Mouse (Mus musculus): ENCODE data around the gene Itga3.

Itga3 gene

DNA sequence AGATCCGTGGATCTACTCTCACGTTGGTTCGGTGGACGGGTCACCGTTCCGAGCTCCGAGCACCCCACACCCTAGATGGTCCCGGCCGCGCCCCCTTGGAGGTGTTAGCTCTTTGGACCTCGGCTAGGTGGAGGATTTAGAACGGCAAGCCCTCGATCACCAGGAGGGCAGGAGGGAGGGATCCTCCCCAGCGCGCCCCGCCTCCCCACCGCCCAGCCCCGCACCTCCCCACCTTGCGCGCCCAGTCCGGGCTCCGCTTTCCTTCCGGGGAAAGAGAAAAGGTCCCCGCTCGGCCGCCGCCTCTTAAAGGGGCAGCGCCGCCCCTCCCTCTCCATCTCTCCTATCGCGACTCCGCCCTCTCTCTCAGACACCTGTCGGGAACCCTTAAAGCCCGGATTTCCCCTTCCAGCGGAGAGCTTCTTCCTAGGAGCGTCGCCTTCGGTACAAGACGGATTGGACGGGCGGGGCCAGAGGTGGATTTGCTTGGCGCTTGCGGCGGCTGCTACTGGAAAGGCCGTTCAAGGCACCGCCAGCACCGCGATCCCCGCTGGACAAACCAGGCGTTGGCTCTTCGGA is at the start of gene Itga3:
Itga3 (minus strand) TSS at position 266 of the 576 bp plus-strand sequence.
- peak; percentile 93 to 94 for DNase-seq

- no peak for DNase-seq
Measured at GRCm38 (mm10) chr11:95125366-95125948, 48.9 kb upstream of the Itga3 start.

DNA sequence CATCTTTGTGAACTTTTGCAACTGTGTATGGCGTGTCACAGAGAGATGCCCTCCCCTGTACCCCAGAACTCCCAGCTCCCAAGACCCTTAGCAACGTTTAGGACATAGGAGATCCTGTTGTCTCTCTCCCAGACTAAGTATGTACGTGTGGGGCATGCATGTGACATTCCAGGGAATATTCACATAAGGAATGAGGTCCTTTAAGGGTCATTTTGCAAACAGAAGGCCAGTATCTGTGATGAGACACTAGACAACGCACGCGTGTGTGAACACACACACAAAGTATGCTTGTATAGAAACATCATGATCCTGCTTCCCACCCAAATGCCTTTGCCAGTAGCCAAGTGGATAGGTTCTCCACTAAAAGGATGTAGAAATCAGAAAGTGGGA is 45.5 kb upstream of the Itga3 start:
- no peak for DNase-seq

DNA sequence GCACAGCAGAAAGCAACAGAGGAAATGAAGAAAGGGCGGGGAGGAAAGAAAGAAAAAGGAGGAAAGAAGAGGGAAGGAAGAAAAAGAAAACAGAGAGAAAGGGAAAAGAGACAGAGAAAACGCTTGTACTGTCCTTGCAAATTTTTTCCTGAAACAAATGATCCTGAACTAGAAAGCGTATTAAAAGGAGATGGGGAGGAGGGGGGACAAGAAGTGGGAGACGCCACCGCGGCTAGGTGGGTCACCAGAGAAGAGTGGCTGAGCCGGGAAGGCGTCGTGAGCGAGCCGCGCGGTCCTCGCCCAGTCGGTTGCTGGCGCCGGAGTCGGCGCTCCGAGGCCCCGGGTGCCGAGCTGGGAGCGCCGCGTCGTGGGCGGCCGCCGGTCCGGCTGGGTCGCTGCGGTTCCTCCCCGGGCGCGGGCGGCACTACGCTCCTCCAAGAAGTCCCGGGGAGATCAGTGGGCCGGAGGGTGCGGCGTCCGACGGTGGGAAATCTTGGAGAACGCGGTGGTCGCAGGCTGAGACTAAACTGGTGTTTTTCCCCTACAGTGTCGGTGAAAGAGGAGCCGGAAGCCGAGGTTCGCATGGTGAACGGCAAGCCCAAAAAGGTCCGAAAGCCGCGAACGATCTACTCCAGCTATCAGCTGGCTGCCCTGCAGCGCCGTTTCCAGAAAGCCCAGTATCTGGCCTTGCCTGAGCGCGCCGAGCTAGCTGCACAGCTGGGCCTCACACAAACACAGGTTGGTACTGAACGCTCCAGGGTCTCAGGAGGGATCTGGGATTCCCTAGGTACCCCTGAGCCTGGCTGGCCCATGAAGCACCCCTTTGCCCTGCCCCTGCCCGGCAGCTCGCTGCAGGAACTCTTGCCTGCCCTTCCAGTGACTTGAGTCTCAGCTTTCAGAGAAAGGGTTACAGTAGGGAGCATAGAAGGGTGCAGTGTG is 44.8 kb upstream of the Itga3 start:
- DNase-seq, result no peak

DNA sequence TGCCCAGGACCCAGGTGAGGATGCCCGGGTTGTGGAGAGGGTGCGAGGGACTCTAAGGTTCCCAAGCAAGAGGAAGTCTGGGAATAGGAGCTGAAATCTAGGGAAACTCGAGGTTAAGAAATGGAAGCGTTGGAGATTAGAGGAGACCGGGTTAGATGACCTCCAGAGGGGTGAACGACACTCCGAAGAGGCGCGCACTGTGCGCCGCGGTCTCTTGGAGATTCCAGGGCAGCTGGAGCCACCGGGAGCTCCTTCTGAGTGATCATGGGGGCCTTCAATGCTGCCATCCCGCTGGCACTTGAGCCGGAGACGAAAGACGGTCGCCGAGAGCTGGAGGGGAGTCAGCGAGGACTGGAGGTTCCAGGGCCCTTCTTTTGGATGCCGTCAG is 44.0 kb upstream of the Itga3 start:
- no peak for DNase-seq

- no peak for DNase-seq
Measured at GRCm38 (mm10) chr11:95119990-95120632, 43.5 kb upstream of the Itga3 start, which contains the start of gene Dlx3. Dlx3 (plus strand) TSS chr11:95120119.

DNA sequence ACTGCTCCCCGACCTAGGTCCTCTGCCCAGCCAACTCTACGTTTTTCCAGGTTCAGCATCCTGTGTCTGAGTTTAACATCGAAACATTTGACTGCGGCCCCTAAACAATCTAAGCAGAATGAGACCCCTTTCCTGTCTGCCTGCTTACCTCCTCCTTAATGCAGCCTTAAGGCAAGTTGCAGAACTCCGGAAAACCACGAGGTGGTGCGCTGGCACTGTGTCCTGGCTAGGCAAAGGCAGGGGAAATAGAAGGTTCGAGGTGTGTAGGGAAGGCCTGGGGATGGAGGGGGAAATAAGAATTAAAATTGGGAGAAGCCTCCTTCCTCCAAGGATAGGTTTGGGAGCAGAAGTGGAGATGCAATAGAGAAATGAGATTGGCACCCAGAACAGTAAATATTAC is 41.9 kb upstream of the Itga3 start:
- DNase-seq, result peak; percentile 63 to 66

GRCm38 (mm10) chr11:95117030-95117429 is 40.4 kb upstream of the Itga3 start:
- DNase-seq, result peak; percentile 47 to 60

DNA sequence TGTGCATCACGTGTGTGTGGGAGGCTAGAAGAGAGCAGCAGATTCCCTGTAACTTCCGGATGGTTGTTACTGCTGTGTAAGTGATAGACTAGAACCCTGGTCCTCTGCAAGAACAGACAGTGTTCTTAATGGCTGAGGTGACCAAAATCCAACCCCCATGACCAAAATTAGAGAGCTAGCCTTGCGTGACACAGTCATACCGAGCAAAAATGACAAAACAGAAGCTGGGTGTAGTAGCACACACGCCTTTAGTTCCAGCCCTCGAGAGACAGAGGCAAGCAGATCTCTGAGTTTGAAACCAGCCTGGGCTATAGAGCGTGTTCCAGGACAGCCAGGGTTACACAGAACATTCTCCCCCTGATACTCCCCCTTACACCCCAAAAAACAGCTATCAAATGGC is 33.5 kb upstream of the Itga3 start:
- no peak for DNase-seq

DNA sequence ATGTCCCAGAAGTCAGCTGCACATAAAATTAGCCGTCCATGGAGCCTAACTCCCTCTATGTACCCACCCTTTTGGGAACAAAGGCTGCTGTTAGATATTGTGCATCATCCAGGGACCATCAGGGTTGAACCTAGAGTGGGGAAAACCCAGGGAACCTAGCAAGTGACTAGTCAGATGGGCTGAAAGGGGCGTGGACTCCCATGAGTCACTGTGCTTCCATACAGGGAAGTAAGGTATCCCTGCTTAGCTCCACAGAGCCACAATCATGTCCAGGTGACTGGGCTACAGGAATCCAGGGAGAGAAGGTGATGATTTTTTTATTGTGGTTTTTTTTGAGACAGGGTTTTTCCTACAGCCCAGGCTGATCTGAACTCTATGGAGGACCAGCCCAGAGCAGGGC is 32.4 kb upstream of the Itga3 start:
- no peak for DNase-seq

DNA sequence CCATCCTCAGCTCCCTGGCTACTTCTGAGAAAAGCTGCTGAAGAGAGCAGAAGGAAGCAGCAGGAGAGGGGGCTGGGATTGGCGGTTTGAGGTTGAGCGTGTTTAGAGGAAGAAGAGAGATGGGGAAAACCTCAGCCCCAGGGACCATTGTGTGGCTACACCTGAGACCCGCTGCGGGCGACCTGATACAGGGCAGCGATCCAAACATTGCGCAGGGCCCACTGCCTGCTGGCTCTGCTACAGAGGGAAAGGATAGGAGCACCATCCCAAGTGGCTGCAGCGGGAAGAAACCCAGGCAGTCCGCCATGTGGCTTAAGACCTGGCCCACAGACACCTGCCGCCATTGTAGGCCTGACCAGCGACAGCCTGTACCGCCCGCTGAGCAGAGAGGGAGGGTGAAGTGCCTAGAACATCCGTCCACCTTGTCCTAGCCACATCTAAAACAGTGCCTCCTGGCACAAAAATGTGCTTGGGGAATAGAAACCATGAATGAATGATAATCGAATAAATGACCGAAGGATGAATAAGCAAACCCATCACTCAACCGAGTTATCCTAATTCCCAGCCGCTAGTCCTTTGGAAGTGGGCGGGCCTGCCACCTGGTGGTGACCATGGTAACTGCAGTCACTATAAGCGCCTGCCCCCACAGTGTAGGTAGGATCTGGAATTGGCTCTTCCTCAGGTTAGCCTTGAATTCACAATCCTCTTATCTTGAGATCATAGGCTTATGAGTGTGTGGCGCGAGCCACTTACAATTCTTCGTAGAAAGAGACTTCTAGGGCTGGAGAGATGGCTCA is 30.0 kb upstream of the Itga3 start:
- DNase-seq, result peak; percentile 75 to 76

DNA sequence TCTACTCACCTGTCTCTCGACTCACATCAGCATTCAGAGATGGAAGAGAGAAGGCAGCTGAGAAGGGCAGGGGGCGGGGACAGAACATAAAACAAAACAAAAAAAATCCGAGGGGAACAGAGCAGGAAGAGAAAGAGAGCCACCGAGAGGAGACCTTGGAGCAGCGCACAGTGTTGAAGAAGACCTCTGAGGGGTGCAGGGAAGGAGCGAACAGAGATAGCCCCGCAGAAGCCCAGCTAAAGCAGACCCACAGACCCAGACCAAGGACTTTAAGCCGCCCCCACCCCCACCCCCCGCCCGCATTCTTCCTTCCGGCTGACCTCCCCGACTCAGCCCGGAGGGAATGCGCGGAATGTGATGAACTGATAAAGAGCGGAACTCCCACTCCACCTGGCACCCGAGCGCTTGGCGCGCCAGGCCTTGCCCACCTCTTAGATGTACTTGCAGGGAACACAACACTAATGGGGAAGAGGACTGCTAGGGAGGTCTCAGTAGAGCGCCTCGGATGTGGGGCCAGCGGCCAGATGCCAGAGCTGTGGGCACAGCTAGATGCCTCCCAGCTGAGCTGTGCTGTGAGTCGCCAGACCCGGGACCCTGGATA is 28.8 kb upstream of the Itga3 start:
- peak; percentile 65 to 72 for DNase-seq

GRCm38 (mm10) chr11:95104266-95104665 is 27.7 kb upstream of the Itga3 start:
- DNase-seq, result peak; percentile 36 to 65

GRCm38 (mm10) chr11:95102161-95102904 is 25.7 kb upstream of the Itga3 start:
- DNase-seq, result no peak

DNA sequence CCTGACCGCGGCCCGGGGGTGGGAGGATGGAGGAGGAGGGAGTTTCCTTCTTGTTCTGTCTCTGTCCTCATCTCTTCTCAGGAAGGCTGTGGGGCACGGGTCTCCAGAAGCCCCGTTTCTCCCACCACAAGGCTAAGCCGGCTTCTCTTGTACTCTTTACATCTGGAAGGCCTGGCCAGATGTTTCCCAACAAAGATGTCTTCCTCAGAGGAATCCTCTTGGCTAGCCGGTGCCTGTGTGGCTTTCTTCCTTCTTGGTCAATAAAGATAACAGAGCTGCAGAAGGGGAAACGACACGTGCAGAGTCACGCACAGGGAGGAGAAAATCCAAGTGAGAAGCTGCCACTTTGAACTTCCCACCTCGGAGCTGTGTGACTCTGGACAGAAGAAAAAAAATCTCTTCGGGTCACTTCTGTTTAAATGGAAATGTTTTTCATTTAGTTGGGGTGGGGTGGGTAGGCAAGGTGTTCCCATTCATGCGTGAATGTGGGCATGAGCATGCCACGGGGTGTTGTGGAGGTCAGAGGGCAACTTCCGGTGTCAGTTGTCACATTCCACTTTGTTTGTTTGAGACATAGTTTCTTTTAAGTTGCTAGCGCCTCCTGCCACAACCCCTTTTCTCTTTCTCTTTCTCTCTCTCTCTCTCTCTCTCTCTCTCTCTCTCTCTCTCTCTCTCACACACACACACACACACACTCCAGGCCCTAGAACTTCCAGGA is 24.6 kb upstream of the Itga3 start:
- no peak for DNase-seq

DNA sequence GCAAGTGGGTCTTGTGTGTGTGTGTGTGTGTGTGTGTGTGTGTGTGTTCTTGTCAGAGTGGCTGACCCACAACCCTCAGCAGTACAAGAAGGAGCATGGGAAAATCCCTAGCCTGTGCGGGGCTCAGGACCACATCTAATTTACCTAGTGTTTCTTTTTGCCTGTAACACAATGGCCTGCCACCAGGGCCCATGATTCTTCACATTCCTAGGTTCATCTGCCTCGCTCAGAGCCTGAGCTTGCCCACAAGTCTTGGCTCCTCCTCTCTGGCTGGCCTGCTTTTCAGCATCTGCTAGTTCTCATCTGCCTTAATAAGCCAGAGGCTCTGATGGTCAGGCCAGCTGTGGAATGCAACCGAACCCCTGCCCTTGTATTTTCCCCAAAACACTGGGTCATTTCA is 23.8 kb upstream of the Itga3 start:
- DNase-seq, result no peak

DNA sequence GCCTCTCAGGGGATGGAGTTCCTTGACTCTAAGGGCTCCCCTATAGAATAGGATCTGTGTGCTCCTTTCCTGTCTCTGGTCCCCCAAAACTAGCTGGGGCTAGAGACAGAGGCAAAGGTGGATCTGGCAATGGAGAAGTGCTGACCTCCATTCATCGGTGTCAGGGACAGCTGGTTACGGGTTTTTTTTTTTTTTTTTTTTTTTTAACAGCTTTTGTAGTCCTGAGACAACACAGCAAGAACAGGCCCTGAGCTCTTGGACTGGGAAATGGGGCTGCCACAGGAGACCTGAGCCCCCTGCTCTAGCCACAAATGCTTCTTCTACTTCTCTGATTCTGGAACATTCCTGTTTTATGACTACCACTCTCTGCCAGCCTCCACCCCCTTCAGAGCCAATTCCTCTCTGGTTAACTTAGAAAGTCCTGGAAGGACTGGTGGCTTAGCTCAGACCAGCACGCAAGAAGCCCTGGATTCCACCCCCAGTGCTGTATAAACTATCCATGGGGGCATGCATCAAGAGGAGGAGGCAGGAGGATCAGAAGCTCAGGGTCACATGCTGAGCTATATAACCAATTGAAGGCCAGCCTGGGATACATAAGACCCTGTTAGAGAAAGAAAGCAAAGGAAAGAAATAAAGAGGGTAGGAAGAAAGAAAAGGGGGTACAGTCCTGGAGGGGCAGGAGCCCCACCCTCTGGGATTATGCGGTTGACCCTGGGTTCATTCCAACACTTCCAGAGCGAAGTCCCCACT is 21.9 kb upstream of the Itga3 start:
- DNase-seq, result no peak

- no peak for DNase-seq
Measured at GRCm38 (mm10) chr11:95097889-95098288, 21.3 kb upstream of the Itga3 start.

GRCm38 (mm10) chr11:95096608-95097373 is 20.2 kb upstream of the Itga3 start:
- peak; percentile 63 to 79 for DNase-seq

Data from lung, adult 18-20 months (tissue).